Mouse (Mus musculus) stomach, postnatal 0 days (tissue): Measurements from ENCODE around the gene Hmgxb4. TPM values are rescaled to one million over a fixed set of nuclear protein-coding genes. Genes with fewer than 3 reads are reported as not detected.
A peak's percentile ranks its signal among the peaks of the same experiment; 100 is the strongest.

ENCODE experiments used
- ATAC-seq: fragments of 200-750 bp; cut with Nextera tagmentation; 2 replicates; pipeline ENCODE4 v1.8.0; 2017; ENCODE audit not compliant: low FRiP score, low TSS enrichment
- DNase-seq: peaks from one replicate; pipeline ENCODE4 v3.0.0-alpha.2; 2016; ENCODE audit warnings: low spot score
- H3K27ac ChIP-seq: fragments of 300-500 bp; sonication (generic); replicated peaks from 2 replicates; pipeline ENCODE4 v1.5.1; 2014; ENCODE audit warnings: mild to moderate bottlenecking, control low read depth
- H3K27me3 ChIP-seq: fragments of 300-500 bp; sonication (generic); 2 replicates; pipeline ENCODE4 v1.6.1; 2014; ENCODE audit warnings: low read length; ENCODE audit not compliant: control insufficient read depth, insufficient read depth
- H3K36me3 ChIP-seq: fragments of 300-500 bp; sonication (generic); 2 replicates; pipeline ENCODE4 v1.6.1; 2014; ENCODE audit warnings: low read length, mixed read lengths; ENCODE audit not compliant: control insufficient read depth, insufficient read depth
- H3K4me1 ChIP-seq: fragments of 300-500 bp; sonication (generic); replicated peaks from 2 replicates; pipeline ENCODE4 v1.6.1; 2014; ENCODE audit warnings: antibody characterized with exemption; ENCODE audit not compliant: control insufficient read depth, insufficient read depth
- H3K4me2 ChIP-seq: fragments of 300-500 bp; sonication (generic); replicated peaks from 2 replicates; pipeline ENCODE4 v1.6.1; 2014; ENCODE audit warnings: low read depth, mild to moderate bottlenecking, control low read depth, moderate library complexity
- H3K4me3 ChIP-seq: fragments of 300-500 bp; sonication (generic); 2 replicates; pipeline ENCODE4 v1.5.1; 2014; ENCODE audit warnings: low read depth, low read length, control low read depth
- H3K9ac ChIP-seq: fragments of 300-500 bp; sonication (generic); 2 replicates; pipeline ENCODE4 v1.6.1; 2014; ENCODE audit warnings: mild to moderate bottlenecking, low read length, control low read depth, mixed read lengths
- H3K9me3 ChIP-seq: fragments of 300-500 bp; sonication (generic); 2 replicates; pipeline ENCODE4 v1.6.1; 2016; ENCODE audit warnings: low read length; ENCODE audit not compliant: control insufficient read depth
- CTCF ChIP-seq: IDR thresholded peaks from 2 replicates; pipeline ENCODE4 v1.5.1; 2016; ENCODE audit warnings: antibody characterized with exemption, low read depth, mild to moderate bottlenecking, moderate library complexity
- EP300 ChIP-seq: optimal IDR thresholded peaks from 2 replicates; pipeline ENCODE3; 2016; ENCODE audit warnings: antibody characterized with exemption
- WGBS: fragments of 180-500 bp; shearing (Covaris S2); extraction: QIAGEN DNeasy Blood & Tissue Kit; methylation state at CpG from one replicate; pipeline ENCODE4 v1.1.7; 2014; 5-methylcytosine and 5-hydroxymethylcytosine counted together
- polyA plus RNA-seq: library from polyadenylated mRNA; unstranded; fragments of >200 nt; fragmentation: Nextera tagmentation; extraction: Ambion mirVana; gene quantifications from 2 replicates; pipeline ENCODE4 v1.2.1, GENCODE M21; 2015

Hmgxb4 gene
- polyA plus RNA-seq, 1 experiment from 2014 or later: 9.9 TPM

GRCm38 (mm10) chr8:75067287-75067686 lies 74.1 kb downstream of the Hmgxb4 start:
- Histone ChIP-seq H3K27ac (no peak overlapping the region), H3K36me3 (peaks cover 3% of the 10 kb centered on the region; the same call in 1 of the 2 replicates), H3K4me1 (no peaks in the 10 kb centered on the region), H3K4me3 (no peak overlapping the region), H3K27me3 (no peaks in the 10 kb centered on the region), H3K9ac (no peak overlapping the region), H3K4me2 (no peak overlapping the region), H3K9me3 (no peaks in the 10 kb centered on the region)
- TF ChIP-seq CTCF (no peak), EP300 (no peak)
- DNase-seq (no peak), ATAC-seq (no peak)
- 70% methylated on average over 6 of the region's 6 CpGs for WGBS

- DNase-seq: no peak
- H3K27ac ChIP-seq: no peak overlapping the region
- H3K4me1 ChIP-seq: no peaks in the 10 kb centered on the region
- H3K4me3 ChIP-seq: no peak overlapping the region
- no peaks in the 10 kb centered on the region for H3K27me3 ChIP-seq
- no peak for TF ChIP-seq CTCF
- TF ChIP-seq EP300: no peak
- H3K9ac ChIP-seq: no peak overlapping the region
- no peaks in the 10 kb centered on the region; the same call in 1 of the 2 replicates for H3K36me3 ChIP-seq
- ATAC-seq: no peak; the same call in 1 of the 2 replicates
- H3K9me3 ChIP-seq: no peaks in the 10 kb centered on the region
- H3K4me2 ChIP-seq: no peak overlapping the region
- WGBS: 81% methylated on average over 1 of the region's 1 CpGs
Measured at GRCm38 (mm10) chr8:75070297-75070696, 77.1 kb downstream of the Hmgxb4 start.

GRCm38 (mm10) chr8:75071627-75072346 lies 78.6 kb downstream of the Hmgxb4 start:
- H3K9me3 ChIP-seq: no peaks in the 10 kb centered on the region
- H3K9ac ChIP-seq: no peak overlapping the region
- ATAC-seq (peak; percentile 74), DNase-seq (peak; percentile 86)
- no peak overlapping the region for H3K4me2 ChIP-seq
- WGBS: 19% methylated on average over 4 of the region's 4 CpGs
- H3K4me1 ChIP-seq: no peaks in the 10 kb centered on the region
- no peak overlapping the region for H3K4me3 ChIP-seq
- TF ChIP-seq CTCF: peak; percentile 98
- TF ChIP-seq EP300: no peak
- H3K27ac ChIP-seq: no peak overlapping the region
- H3K36me3 ChIP-seq: no peaks in the 10 kb centered on the region; the same call in 1 of the 2 replicates
- H3K27me3 ChIP-seq: no peaks in the 10 kb centered on the region

GRCm38 (mm10) chr8:75074876-75075275 lies 81.7 kb downstream of the Hmgxb4 start:
- ATAC-seq: no peak
- DNase-seq: no peak
- 64% methylated on average over 1 of the region's 1 CpGs for WGBS
- no peak overlapping the region for H3K9ac ChIP-seq
- H3K4me3 ChIP-seq: no peak overlapping the region
- H3K4me1 ChIP-seq: no peaks in the 10 kb centered on the region
- no peaks in the 10 kb centered on the region for H3K27me3 ChIP-seq
- H3K9me3 ChIP-seq: no peaks in the 10 kb centered on the region
- no peak overlapping the region for H3K4me2 ChIP-seq
- TF ChIP-seq EP300 (no peak), CTCF (peak; percentile 28; the same call in 1 of the 2 replicates)
- H3K36me3 ChIP-seq: no peaks in the 10 kb centered on the region
- no peak overlapping the region for H3K27ac ChIP-seq

- H3K4me3 ChIP-seq: no peak overlapping the region
- H3K9me3 ChIP-seq: no peaks in the 10 kb centered on the region
- no peaks in the 10 kb centered on the region for H3K4me1 ChIP-seq
- DNase-seq (no peak), ATAC-seq (no peak)
- no peaks in the 10 kb centered on the region for H3K36me3 ChIP-seq
- TF ChIP-seq EP300: no peak
- no peak for TF ChIP-seq CTCF
- H3K27ac ChIP-seq: no peak overlapping the region
- no peak overlapping the region for H3K9ac ChIP-seq
- no peaks in the 10 kb centered on the region for H3K27me3 ChIP-seq
- 65% methylated on average over 1 of the region's 1 CpGs for WGBS
- H3K4me2 ChIP-seq: no peak overlapping the region
Measured at GRCm38 (mm10) chr8:75078215-75078614, 85.1 kb downstream of the Hmgxb4 start.

GRCm38 (mm10) chr8:75078851-75079250 lies 85.7 kb downstream of the Hmgxb4 start:
- 92% methylated on average over 9 of the region's 9 CpGs for WGBS
- Histone ChIP-seq H3K27ac (no peak overlapping the region), H3K9ac (no peak overlapping the region), H3K36me3 (no peaks in the 10 kb centered on the region), H3K4me2 (no peak overlapping the region), H3K27me3 (no peaks in the 10 kb centered on the region), H3K4me3 (no peak overlapping the region), H3K4me1 (no peaks in the 10 kb centered on the region), H3K9me3 (no peaks in the 10 kb centered on the region)
- DNase-seq (no peak), ATAC-seq (no peak)
- TF ChIP-seq CTCF (no peak), EP300 (no peak)

Other genes starting within 250 kb of the Hmgxb4 start
- gene Isx, start 120.2 kb upstream of the Hmgxb4 start, polyA plus RNA-seq: 1.1 and 1.2 TPM in 2 replicates
- gene Tom1, start 40.3 kb downstream of the Hmgxb4 start, polyA plus RNA-seq: 39.2 and 45.6 TPM in 2 replicates
- 59.0 and 61.4 TPM in 2 replicates for gene Hmox1, start 100.3 kb downstream of the Hmgxb4 start, polyA plus RNA-seq
- 29.2 and 29.4 TPM in 2 replicates for gene Mcm5, start 116.2 kb downstream of the Hmgxb4 start, polyA plus RNA-seq
- 1.2 and 1.8 TPM in 2 replicates for gene Rasd2, start 220.6 kb downstream of the Hmgxb4 start, polyA plus RNA-seq